Mouse (Mus musculus) frontal cortex, postnatal 14 days (tissue): ENCODE results near the gene Sntb2.
"Not testable (repeated sequence)": the region's sequence is repeated elsewhere in the genome, so short reads cannot be mapped to it uniquely, and the experiment has no call there.

Experiments used
- DNase-seq, 2 experiments: peaks; one replicate each; pipeline ENCODE4 v3.0.0; 2022; ENCODE audit warnings: low spot score in 2 of 2

The Sntb2 gene

DNA sequence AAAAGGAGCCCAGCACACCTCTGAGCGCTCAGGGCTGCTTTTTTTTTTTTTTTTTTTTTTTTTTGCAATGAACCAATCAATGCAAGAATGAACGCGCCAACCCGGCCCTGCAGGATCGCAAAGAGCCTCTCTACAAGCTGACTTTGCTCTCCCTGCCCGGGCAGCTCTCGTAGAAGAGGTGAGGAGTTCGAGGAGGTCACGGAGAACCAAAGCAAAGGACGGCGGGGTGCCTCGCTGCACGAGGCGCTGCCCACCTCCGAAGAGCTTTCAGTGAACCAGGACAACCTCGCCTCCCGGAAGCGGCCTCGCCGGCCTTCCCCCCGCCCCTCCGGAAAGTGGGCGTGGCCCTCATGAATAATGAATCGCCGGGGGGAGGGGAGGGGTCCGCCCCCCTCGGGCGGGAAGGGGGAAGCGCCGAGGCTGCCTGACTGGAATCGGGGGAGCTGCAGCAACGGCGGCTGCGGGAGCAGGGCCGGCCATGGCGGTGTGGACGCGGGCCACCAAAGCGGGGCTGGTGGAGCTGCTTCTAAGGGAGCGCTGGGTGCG, at the start of gene Sntb2:
TSS of gene Sntb2 (plus strand) at position 427 of the 546 bp plus-strand sequence.
- peak; percentile 76 to 77 for DNase-seq

- DNase-seq = peak in 1 of 2 experiments; percentile 75
Observed at GRCm38 (mm10) chr8:106887336-106888189, 48.0 kb upstream of the Sntb2 start.

- no peak for DNase-seq
Observed at GRCm38 (mm10) chr8:106888803-106889202, 46.7 kb upstream of the Sntb2 start.

DNA sequence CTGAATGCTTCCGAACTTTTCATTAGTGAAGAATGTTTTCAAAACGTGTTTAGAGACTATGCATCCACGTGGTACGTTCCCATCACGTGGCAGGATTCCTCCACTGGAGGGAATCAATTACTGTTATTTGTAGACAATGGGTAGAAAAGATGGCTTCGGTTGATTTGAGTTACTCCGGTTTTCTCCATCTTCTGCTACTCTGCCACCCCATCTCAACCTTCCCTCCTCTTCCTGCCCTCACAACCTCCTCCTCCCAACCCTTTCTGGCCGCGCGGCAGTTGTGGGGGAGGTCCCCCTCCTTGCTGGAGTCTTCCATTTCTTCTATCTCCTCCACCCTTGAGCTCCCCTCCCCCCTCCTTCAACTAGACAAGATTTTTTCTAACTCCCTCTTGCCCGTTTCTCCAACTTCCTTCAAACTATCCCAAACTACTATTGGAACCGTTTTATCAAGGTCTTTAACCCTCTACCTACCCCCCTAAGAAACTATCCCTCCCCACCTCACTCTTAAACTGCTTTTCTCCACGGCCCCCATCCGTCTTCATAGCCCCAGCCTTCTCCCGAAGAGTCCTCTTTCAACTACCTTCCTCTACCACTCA, 43.2 kb upstream of the Sntb2 start:
- no peak for DNase-seq

DNA sequence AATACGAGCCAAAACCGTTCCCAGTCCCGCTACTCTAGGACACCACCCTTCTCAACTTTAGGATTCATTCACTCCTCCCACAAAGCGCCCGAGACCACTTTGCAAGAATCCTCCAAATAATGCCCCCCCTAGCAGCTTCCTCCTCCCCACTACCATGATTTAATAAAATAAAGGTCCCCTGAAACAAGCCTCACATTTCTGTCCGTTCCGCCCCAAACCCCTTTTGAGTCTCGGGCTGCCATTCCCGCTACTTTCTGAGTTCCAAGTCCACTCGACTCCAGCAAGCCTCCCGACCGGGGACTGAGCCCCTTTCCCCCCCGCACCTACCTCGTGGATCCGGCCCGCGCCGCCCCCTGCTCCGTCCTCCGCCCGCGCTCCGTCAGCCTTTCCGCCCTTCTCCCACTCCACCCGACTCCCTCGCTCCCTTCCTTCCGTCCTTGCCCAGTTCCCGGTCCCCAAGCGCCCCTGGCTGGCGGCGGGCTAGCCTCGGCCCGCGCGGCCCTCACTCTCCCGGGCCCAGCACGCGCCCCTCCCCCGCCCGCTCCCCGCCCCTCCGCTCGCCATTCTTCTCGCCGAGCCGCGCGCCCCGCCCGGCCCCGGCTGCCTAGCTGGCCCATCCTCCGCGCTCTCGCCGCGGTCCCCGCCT, 42.6 kb upstream of the Sntb2 start:
- peak in 1 of 2 experiments; percentile 24 for DNase-seq

GRCm38 (mm10) chr8:106893481-106894156, 41.9 kb upstream of the Sntb2 start, which contains the start of gene Utp4:
Gene Utp4, plus strand, starts transcription at chr8:106893636.
- DNase-seq = peak; percentile 60 to 75

GRCm38 (mm10) chr8:106899473-106899872, 36.1 kb upstream of the Sntb2 start:
- DNase-seq = no peak

- DNase-seq = peak; percentile 30 to 39
Observed at GRCm38 (mm10) chr8:106905727-106906480, 29.6 kb upstream of the Sntb2 start.

DNA sequence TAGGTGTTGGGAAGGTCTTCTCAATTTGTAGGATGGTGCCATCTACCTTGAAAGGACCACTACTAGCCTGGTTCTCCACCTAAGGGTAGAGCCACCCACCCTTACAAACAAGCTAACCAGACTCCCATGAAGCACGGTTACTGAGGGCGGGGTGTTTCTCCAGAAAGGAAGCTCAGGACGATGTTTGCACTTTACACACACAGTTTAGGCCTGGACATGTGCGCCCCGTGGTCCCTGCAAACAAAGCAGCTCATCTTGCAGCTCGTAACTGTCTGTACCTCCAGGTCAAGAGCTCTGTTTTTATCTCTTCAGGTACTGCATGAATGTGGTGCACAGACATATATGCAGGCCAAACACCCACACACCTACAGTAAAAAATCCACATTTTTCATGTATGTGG, 28.9 kb upstream of the Sntb2 start:
- no peak for DNase-seq

DNA sequence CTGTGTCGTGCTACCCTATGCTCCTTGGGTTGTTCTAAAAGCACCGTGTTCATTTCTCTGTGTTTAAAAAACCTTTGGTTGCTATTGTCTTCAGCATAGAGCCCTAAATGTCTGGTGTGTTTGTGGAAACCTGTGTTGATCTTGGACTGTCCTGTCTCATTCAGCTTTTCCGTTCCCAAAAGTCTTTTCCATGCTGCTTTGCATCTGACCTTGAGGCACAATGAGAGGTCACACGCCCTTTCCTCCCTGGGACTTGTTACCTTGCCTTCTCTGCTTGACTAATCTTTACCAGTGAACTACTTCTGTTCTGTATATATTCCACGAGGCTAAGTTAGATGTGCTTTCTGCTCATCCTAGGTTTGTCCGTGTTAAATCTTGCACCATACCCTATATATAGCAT, 28.1 kb upstream of the Sntb2 start:
- no peak for DNase-seq

GRCm38 (mm10) chr8:106908291-106908690, 27.3 kb upstream of the Sntb2 start:
- DNase-seq = no peak

- DNase-seq = no peak
Observed at GRCm38 (mm10) chr8:106913631-106914030, 21.9 kb upstream of the Sntb2 start.

- DNase-seq = peak in 1 of 2 experiments; percentile 25
Observed at GRCm38 (mm10) chr8:106919721-106920394, 15.7 kb upstream of the Sntb2 start.

- no peak for DNase-seq
Observed at GRCm38 (mm10) chr8:106920395-106920741, 15.2 kb upstream of the Sntb2 start.

DNA sequence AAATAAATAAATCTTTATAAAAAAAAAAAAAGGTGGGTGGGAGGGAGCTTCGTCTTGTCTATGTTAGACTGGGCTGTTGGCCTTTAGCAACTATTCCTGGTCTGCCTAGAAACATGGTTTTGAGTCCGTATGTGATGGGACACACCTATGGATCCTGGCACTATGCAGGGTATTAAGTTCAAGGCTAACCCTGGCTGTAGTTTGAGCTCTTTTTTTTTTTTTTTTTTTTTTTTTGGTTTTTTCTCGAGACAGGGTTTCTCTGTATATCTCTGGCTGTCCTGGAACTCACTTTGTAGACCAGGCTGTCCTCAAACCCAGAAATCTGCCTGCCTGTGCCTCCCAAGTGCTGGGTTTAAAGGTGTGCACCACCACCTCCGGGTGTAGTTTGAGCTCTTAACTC, 11.5 kb upstream of the Sntb2 start:
- DNase-seq = no peak

DNA sequence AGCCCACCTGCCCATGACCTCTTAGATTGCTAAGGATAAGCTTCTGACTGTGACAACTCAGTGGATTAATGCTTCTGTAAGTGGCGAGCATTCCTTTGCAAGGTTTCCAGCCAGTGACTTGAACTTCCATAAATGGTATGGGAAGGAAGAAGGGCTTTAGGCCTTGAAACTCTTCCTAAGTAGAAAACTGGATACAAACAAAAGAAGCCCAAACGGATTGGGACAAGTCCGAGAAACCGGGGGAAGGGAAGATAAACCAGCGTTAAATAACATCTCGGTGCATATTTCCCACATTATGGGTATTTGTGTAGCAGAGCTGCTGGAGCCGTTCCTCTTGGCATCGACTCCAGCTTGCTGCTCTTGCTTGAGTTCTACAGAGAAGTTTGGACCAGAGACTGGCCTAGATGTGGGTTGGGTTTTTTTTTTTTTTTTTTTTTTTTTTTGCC, 10.6 kb upstream of the Sntb2 start:
- DNase-seq = no peak

- DNase-seq = no peak
Observed at GRCm38 (mm10) chr8:106925446-106925845, 10.1 kb upstream of the Sntb2 start.

DNA sequence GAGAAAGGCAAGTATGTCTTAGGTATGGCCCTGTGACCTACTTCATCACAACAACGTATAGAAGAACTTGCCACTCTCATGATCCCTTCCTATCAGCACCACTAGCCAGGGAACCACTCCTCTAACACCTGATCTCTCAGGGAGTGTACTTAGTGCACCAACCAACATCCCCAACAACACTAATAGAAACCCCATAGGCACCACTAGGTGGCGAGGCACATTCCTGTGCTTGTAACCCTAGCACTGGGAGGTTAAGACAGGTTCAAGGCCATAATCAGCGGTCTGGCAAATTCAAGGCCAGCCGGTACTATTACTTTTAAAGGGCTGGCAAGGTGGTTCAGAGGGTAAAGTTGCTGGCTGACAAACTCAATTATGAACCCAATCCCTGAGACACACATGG, 8.3 kb upstream of the Sntb2 start:
- no peak for DNase-seq

GRCm38 (mm10) chr8:106928182-106928581, 7.4 kb upstream of the Sntb2 start:
- not testable (repeated sequence) for DNase-seq

- no peak for DNase-seq
Observed at GRCm38 (mm10) chr8:106929155-106929913, 6.2 kb upstream of the Sntb2 start.
